Mouse (Mus musculus) monocyte, adult 2 months (primary cell): Measurements from ENCODE around the gene Plac8.

Source experiments
- DNase-seq, 2 experiments: peaks; one replicate each; pipeline ENCODE4 v3.0.0; 2022; ENCODE audit warnings: low spot score in 2 of 2, low read depth in 1 of 2

Gene Plac8

DNA sequence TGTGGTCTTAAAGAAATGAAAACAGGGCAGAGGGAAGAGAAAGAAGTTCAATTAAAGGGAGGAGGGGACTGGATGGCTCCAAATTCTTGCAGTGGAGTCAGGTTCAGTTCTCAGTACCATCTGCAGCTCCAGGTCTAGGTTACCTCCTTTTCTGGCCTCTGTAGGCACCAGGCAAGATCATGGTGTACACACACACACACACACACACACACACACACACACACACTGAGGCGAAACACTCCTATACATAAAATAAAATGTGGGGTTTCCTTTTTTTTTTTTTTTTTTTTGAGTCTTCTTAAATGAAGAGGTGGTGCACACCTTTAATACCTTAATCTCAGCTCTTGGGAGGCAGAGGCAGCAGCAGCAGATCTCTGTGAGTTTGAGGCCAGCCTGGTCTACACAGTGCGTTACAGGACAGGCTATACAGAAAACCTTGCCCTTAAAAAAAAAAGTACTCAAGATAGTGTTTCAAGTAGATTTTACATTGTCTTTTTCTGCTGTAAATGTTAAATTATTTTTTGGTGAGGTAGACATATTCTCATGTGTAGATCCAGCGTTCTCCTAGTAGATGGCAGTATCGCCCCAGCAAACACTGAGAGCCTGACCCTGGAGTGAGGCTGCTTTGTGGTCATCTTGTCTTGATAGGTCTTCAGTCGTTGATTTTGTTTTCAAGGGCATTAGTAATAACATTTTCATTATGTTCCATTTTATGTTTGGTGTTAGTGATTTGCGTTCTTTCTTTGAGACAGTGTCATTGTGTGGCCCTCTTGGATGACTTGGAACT, 25.6 kb downstream of the Plac8 start:
- no peak for DNase-seq

DNA sequence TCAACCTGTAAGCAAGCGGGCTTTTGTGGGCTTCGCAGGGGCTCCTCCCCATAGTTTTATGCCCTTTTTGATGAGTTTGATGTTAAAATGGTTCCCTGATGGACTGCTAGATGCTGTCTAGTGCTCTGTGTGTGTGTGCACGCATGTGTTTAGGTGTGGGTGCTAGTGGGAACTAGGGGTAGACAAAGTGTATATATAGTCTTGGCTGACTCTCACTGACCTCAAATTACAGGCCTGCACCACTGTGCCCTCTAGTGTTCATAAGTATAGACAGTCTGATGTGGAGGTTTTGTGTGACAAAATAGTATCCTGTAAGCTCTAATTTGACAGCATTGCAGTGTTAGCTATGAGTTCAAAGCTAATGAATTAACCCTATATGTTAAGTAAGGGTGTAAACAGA, 35.4 kb downstream of the Plac8 start:
- no peak for DNase-seq

DNA sequence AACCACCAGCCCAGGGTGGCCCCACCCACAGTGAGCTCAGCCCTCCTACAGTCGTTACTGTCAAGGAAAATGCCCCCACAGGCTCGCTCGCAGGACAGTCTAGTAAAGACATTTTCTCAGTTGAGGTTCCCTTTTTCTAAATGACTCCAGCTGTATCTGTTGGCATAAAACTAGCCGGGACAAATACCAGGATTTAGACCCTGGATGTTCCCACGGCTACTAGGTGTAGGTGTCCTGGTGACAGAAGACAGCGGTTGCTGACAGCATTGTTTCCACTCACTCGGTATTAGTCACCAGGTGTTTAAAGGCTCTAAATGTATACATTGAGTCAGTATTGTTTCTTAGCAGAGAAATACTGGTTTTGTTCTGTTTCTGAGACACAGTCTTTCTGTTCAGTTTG, 36.2 kb downstream of the Plac8 start:
- DNase-seq: no peak

DNA sequence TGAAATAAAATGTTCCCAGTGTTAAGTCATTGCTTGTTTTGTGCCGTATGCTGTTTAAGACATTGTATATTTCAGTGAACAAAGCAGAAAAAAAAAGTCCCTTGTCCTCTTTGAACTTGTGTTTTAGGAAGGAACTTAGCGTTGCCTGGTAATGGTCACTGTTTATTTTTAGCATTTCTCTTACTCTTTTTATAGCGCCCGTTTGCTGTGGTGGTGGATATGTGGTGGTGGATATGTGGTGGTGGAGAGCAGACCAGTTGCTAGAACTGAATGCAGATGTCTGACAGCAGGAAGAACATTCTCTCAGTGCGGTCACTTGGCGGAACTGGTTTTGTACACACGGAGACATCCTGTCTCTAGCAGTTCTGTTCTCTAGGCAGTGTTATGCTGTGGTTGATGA, 45.9 kb downstream of the Plac8 start:
- DNase-seq: peak; percentile 21 to 34

DNA sequence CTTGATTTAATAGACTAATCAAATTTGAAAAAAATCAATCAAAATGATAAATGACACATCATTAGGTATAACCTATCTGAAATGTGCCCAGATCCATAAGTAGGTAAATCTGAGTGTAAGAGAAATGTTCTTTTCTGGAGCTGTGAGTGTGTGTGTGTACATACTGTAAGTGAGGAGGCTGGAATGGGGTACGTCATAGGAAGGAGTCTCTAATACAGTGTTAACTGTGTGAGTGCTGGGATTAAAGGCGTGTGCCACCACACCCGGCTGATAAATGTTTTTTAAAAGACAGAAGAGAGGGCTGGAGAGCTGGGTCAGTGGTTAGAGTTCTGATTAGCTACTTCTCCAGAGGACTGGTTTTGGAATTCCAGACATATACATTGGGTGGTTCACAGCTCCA, 46.4 kb downstream of the Plac8 start:
- no peak for DNase-seq

DNA sequence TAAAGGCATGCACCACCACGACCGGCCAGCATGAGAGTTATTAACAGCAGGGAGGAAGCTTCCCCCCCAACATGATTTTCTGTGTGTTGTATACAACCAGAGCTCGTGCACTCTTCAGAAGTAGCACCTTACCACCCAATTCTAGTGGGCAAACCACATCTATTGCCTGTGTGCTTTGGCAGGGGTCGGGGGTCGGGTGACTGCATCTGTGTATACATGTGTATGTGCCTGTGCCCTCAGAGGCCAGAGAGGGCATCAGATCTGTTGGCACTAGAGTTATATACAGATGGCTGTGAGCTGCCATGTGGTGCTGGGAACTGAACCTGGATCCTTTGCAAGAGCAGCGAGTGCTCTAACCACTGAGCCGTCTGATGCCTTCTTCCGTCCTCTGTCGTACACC, 47.1 kb downstream of the Plac8 start:
- DNase-seq: no peak

DNA sequence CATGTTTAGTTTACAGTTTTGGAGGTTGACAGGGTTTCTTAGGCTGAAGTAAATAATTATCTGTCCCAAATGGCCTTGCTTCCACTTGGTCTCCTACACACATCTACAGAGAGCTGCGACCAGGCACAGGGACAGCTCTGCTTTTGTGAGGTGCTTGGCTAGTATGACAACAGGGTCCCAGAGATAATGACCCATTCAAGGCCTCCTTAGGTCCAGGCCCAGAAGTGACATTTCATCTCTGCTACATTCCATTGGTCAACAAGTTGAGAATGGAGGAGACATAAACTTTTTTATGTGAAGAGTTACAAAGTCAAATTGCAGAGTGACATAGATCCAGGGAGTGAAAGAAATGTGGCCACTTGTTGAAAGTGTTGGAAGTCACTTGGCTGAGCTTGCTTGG, 48.7 kb downstream of the Plac8 start:
- no peak for DNase-seq

DNA sequence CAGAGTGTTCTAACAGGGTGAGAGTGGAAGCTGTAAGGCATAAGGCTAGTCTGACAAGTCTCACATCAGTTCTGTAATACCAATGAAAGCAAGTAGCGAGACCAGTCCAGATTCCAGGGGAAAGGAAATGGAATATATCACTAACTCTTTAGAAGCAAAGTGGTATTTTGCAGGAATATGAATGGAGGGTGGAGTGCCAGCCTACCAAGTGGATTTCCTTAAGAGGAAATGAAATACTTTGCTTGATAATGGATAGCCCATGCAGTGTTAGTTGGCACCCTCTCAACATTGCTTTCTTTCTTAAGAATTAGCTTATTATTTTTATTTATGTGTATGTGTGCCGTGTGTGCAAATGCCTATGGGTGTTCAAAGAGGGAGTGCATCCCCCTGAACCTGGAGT, 51.8 kb downstream of the Plac8 start:
- no peak for DNase-seq

DNA sequence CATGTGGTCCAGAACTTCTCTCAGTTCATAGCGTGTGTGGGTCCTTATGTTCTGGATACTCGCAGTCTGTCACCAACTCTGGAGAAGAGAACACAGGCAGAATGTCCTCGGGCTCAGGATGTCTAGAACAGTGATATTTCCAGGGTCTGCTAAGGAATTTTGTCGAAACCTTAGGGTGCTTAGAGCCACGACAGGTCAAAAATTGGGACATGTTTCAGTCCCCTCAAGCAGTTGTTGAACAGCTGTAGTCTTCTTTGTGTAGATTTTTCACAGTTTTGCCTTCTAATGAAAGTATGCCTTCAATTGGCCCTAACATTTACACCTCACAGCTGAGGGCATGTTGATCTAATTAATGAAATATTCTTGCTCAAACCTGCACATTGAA, 53.0 kb downstream of the Plac8 start:
- DNase-seq: no peak

DNA sequence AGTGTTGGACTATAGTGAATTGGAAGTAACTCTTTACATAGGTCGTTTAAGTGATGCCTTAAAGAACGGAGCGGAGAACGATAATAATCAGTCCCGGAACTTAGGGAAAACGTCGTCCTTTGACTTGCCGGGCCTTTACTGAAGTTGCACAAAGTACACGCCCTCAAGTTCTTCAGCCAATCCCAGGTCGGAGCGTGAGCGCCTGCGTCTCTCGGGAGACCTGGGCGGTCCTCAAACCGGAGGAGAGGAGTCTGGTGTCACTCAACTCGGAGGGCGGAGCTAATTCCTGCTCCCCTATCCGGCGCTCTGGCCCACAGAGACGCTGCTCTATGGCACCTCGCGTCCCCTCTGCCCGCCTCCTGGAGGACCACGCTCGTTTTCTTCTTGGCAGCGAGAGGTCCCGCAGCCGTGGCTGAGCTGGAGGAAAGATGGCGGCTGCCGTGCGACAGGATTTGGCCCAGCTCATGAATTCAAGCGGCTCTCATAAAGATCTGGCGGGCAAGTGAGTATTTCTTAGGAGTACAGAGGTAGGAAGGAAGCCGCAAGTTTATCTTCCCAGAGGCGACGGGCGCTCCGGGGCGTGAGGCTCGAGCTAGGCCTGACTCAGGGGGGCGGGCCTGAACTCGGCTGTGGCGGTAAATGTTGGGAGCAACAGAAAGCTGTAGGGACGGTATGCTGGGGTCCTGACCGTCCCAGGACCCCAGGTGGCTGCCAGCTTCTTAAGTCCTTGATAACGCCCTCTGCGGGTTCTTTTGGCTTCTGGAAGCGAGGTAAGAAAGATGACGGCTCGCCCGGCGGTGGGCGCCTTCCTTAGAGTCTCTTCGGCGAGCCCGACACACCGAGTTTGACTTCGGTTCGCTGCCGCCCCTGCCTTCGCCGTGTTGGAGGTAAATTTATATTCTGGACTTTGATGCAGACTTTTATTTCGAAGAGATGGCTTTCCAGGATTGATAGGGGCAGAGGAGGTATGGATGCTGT, 53.7 kb downstream of the Plac8 start, which contains the start of gene Cops4:
TSS of gene Cops4 (plus strand) at position 261 of the 978 bp plus-strand sequence.
- DNase-seq: peak; percentile 93 to 97

DNA sequence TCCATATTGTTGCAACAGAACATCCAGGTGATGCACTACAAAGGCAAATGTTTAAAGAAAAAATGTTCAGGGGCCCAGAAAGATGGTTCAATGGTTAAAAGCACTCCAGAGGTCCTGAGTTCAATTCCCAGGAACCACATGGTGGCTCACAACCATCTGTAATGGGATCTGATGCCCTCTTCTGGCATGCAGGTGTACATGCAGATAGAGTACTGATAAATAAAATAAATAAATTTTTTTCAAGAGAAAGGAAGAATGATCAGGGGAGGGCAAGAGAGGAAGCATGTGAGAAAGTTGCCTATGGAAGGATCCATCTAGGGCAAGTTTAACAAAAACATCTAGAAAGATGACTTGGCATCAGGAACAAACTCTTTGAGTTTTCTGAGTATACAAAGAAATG, 59.5 kb downstream of the Plac8 start:
- DNase-seq: no peak

DNA sequence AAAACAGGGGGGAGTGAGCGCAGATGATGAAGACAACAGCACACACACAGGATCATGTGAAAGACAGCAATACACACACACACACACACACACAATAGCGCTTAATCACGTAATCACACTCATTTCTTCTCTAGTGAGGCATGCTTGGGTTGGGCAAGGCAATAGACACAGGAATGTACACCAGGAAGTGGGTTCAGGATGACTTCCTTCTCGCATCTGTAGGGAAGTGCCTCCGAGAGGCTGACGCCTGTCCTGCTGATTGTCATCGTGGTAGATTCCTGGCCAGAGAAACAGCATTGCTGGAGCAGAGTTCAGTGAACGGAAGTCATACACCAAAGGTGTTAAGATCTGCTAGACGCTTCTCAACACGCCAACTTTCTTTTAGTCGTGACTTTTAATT, 62.8 kb downstream of the Plac8 start:
- DNase-seq: peak in 1 of 2 experiments; percentile 19
